Mouse (Mus musculus) liver, postnatal 0 days (tissue): ENCODE data around the gene Ficd.

Experiments used
- CTCF ChIP-seq: sonication (generic); IDR thresholded peaks from 2 replicates; pipeline ENCODE4 v1.5.1; 2016; ENCODE audit warnings: antibody characterized with exemption, low read depth
- EP300 ChIP-seq: IDR thresholded peaks from 2 replicates; pipeline ENCODE4 v1.6.1; 2016; ENCODE audit warnings: antibody characterized with exemption, low read depth, mild to moderate bottlenecking

- TF ChIP-seq EP300, result no peak
- no peak for TF ChIP-seq CTCF
These were observed 26.0 kb downstream of the Ficd start for GRCm38 (mm10) chr5:113761585-113761984.
